Mouse (Mus musculus) MEL (cell line): ENCODE data around the gene Apbb2. TPM values are rescaled to one million over a fixed set of nuclear protein-coding genes. Genes with fewer than 3 reads are reported as not detected.

Source experiments
- DNase-seq: peaks from one replicate; pipeline ENCODE4 v3.0.0; 2011; ENCODE audit warnings: low read depth, low spot score
- H3K27ac ChIP-seq: 2 replicates; pipeline ENCODE4 v1.5.1; 2012; ENCODE audit warnings: low read depth, mild to moderate bottlenecking, control low read depth, low read length, moderate library complexity; ENCODE audit not compliant: control insufficient read depth
- H3K27me3 ChIP-seq, 2 experiments: fragments of 150-350 bp in 1 of 2; sonication (generic) in 1 of 2; 2 replicates each; pipeline ENCODE4 v1.6.1; 2012; ENCODE audit warnings: low read length in 2 of 2, mild to moderate bottlenecking in 2 of 2, improper control_type of control experiment in 1 of 2, moderate library complexity in 1 of 2; ENCODE audit not compliant: insufficient read depth in 2 of 2, control insufficient read depth in 1 of 2
- H3K36me3 ChIP-seq, 2 experiments: 2 replicates each; pipeline ENCODE4 v1.6.1; 2012 to 2014; ENCODE audit warnings: low read length in 2 of 2, improper control_type of control experiment in 1 of 2, inconsistent platforms in 1 of 2, mild to moderate bottlenecking in 1 of 2; ENCODE audit not compliant: insufficient read depth in 2 of 2, control insufficient read depth in 1 of 2
- H3K4me1 ChIP-seq, 2 experiments: fragments of 150-350 bp in 1 of 2; sonication (generic) in 1 of 2; 2 replicates each; pipeline ENCODE4 v1.6.1; 2012; ENCODE audit warnings: low read length in 2 of 2, improper control_type of control experiment in 1 of 2, mild to moderate bottlenecking in 1 of 2; ENCODE audit not compliant: insufficient read depth in 2 of 2, control insufficient read depth in 1 of 2
- H3K4me3 ChIP-seq, 2 experiments: fragments of 150-350 bp in 1 of 2; sonication (generic) in 1 of 2; 2 replicates each; pipeline ENCODE4 v1.5.1; 2012; ENCODE audit warnings: low read depth in 2 of 2, low read length in 2 of 2, mild to moderate bottlenecking in 2 of 2, moderate library complexity in 2 of 2, control low read depth in 1 of 2, improper control_type of control experiment in 1 of 2; ENCODE audit not compliant: control insufficient read depth in 1 of 2, insufficient read depth in 1 of 2
- H3K79me2 ChIP-seq: 2 replicates; pipeline ENCODE4 v1.6.1; 2012; ENCODE audit warnings: mild to moderate bottlenecking, low read length, moderate library complexity; ENCODE audit not compliant: control insufficient read depth, poor library complexity, insufficient read depth
- H3K9ac ChIP-seq: 2 replicates; pipeline ENCODE4 v1.6.1; 2012; ENCODE audit warnings: low read depth, mild to moderate bottlenecking, control low read depth, low read length, moderate library complexity; ENCODE audit not compliant: control insufficient read depth, poor library complexity, severe bottlenecking
- H3K9me3 ChIP-seq: fragments of 150-350 bp; sonication (generic); replicated peaks from 2 replicates; pipeline ENCODE4 v1.6.1; 2012; ENCODE audit warnings: mild to moderate bottlenecking, low read length, improper control_type of control experiment, moderate library complexity; ENCODE audit not compliant: insufficient read depth
- BHLHE40 ChIP-seq: IDR thresholded peaks from 2 replicates; pipeline ENCODE4 v1.6.1; 2012; ENCODE audit warnings: low read depth, mild to moderate bottlenecking, inconsistent platforms, low read length, improper control_type of control experiment, borderline replicate concordance
- ELF1 ChIP-seq: IDR thresholded peaks from 2 replicates; pipeline ENCODE4 v1.6.1; 2014; ENCODE audit warnings: low read depth, mild to moderate bottlenecking, inconsistent platforms, low read length, improper control_type of control experiment, moderate library complexity
- GATA1 ChIP-seq: IDR thresholded peaks from 2 replicates; pipeline ENCODE4 v1.6.1; 2011; ENCODE audit warnings: low read depth, low read length, improper control_type of control experiment
- HCFC1 ChIP-seq: IDR thresholded peaks from 2 replicates; pipeline ENCODE4 v1.6.1; 2012; ENCODE audit warnings: low read depth, mild to moderate bottlenecking, inconsistent platforms, low read length, improper control_type of control experiment, moderate library complexity
- JUND ChIP-seq: IDR thresholded peaks from 2 replicates; pipeline ENCODE4 v1.6.1; 2011; ENCODE audit warnings: low read depth, mild to moderate bottlenecking, improper control_type of control experiment, low read length
- MAZ ChIP-seq: IDR thresholded peaks from 2 replicates; pipeline ENCODE4 v1.6.1; 2012; ENCODE audit warnings: low read depth, mild to moderate bottlenecking, inconsistent platforms, low read length, improper control_type of control experiment
- MEF2A ChIP-seq: IDR thresholded peaks from 2 replicates; pipeline ENCODE4 v1.6.1; 2014; ENCODE audit warnings: low read depth, mild to moderate bottlenecking, inconsistent platforms, low read length, improper control_type of control experiment; ENCODE audit not compliant: poor library complexity, insufficient replicate concordance, severe bottlenecking; ENCODE audit errors: extremely low read depth
- NRF1 ChIP-seq: IDR thresholded peaks from 2 replicates; pipeline ENCODE4 v1.6.1; 2014; ENCODE audit warnings: low read depth, mild to moderate bottlenecking, inconsistent platforms, low read length, improper control_type of control experiment, moderate library complexity; ENCODE audit not compliant: poor library complexity, insufficient read depth, severe bottlenecking
- POLR2AphosphoS5 ChIP-seq: IDR thresholded peaks from 2 replicates; pipeline ENCODE4 v1.6.1; 2012; ENCODE audit warnings: low read depth, borderline replicate concordance, mild to moderate bottlenecking, inconsistent platforms, low read length, moderate library complexity, mixed read lengths
- SMC3 ChIP-seq: IDR thresholded peaks from 2 replicates; pipeline ENCODE4 v1.6.1; 2011; ENCODE audit warnings: low read depth, low read length, improper control_type of control experiment
- TAL1 ChIP-seq: IDR thresholded peaks from 2 replicates; pipeline ENCODE4 v1.6.1; 2012; ENCODE audit warnings: mild to moderate bottlenecking, inconsistent platforms, low read length, moderate library complexity, mixed read lengths
- TBP ChIP-seq: IDR thresholded peaks from 2 replicates; pipeline ENCODE4 v1.8.0; 2011; ENCODE audit warnings: low read depth, low read length, improper control_type of control experiment
- TCF12 ChIP-seq: IDR thresholded peaks from 2 replicates; pipeline ENCODE4 v1.6.1; 2014; ENCODE audit warnings: low read depth, mild to moderate bottlenecking, inconsistent platforms, low read length, improper control_type of control experiment, moderate library complexity
- UBTF ChIP-seq: IDR thresholded peaks from 2 replicates; pipeline ENCODE4 v1.6.1; 2012; ENCODE audit warnings: low read depth, mild to moderate bottlenecking, inconsistent platforms, low read length, improper control_type of control experiment, moderate library complexity, borderline replicate concordance; ENCODE audit not compliant: insufficient read depth
- USF1 ChIP-seq: IDR thresholded peaks from 2 replicates; pipeline ENCODE4 v1.6.1; 2014; ENCODE audit warnings: low read depth, mild to moderate bottlenecking, inconsistent platforms, low read length, improper control_type of control experiment, moderate library complexity
- USF2 ChIP-seq, 2 experiments: IDR thresholded peaks; 2 replicates each; pipeline ENCODE4 v1.6.1; 2011 to 2012; ENCODE audit warnings: improper control_type of control experiment in 2 of 2, low read length in 2 of 2, borderline replicate concordance in 1 of 2, inconsistent platforms in 1 of 2, low read depth in 1 of 2, mild to moderate bottlenecking in 1 of 2; ENCODE audit not compliant: insufficient read depth in 1 of 2
- ZNF384 ChIP-seq: IDR thresholded peaks from 2 replicates; pipeline ENCODE4 v1.6.1; 2012; ENCODE audit warnings: low read depth, mild to moderate bottlenecking, inconsistent platforms, low read length, improper control_type of control experiment
- polyA plus RNA-seq, 2 experiments: library from polyadenylated mRNA; stranded (reverse) in 1 of 2; unstranded in 1 of 2; fragments of >175 nt in 1 of 2; fragments of >200 nt in 1 of 2; gene quantifications; 2 replicates each; pipeline versions ENCODE4 v1.2.1 to v1.2.4; 2012; ENCODE audit warnings: low replicate concordance in 2 of 2, low read depth in 1 of 2; ENCODE audit not compliant: insufficient read length in 2 of 2, insufficient read depth in 1 of 2, missing spikeins in 1 of 2
- total RNA-seq: library from RNA; depleted of rRNA; stranded (reverse); fragments of 300-350 nt; gene quantifications from 2 replicates; pipeline ENCODE4 v1.2.3, GENCODE M21; 2012

Apbb2 gene
- total and polyA plus RNA-seq, 3 experiments: not detected

DNA sequence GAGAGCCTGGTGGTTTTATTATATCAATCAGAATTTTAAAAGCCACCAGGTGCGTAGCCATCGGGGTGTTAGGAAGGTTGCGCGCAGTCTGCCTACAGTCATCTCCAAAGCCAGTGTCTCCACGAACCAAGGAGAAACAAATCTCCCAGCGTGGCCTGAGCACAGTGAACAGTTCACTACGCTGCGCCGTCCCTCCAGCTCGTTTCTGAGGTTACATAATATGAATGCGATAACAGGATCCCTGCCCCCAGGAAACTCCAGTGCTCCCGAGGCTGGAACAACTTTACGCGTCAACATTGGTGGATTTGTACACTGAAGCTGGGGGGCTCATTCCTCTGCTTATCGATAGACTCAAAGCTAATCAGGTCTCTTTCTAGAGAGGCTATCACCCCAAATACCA lies 197.4 kb downstream of the Apbb2 start:
- H3K27ac ChIP-seq: no peak overlapping the region
- H3K9ac ChIP-seq: no peak overlapping the region
- H3K79me2 ChIP-seq: no peaks in the 10 kb centered on the region
- H3K27me3 ChIP-seq: no peaks in the 10 kb centered on the region
- H3K9me3 ChIP-seq: no peaks in the 10 kb centered on the region
- no peaks in the 10 kb centered on the region for H3K36me3 ChIP-seq
- no peak for TF ChIP-seq HCFC1
- TF ChIP-seq GATA1: no peak
- no peak for TF ChIP-seq USF2 (IDR thresholded peaks at IDR 0.05; ENCODE audit: borderline replicate concordance in 1 of 2, insufficient read depth in 1 of 2, low read depth in 1 of 2, low read length in 2 of 2)
- TF ChIP-seq ELF1: no peak
- no peak for TF ChIP-seq TBP
- TF ChIP-seq ZNF384: no peak
- TF ChIP-seq TCF12: no peak
- TF ChIP-seq UBTF: no peak
- no peak for TF ChIP-seq SMC3
- no peak for TF ChIP-seq TAL1
- no peak for TF ChIP-seq MEF2A
- TF ChIP-seq NRF1: no peak
- TF ChIP-seq MAZ: no peak
- TF ChIP-seq USF1: no peak
- no peak for TF ChIP-seq JUND
- no peak for DNase-seq
- no peaks in the 10 kb centered on the region for H3K4me1 ChIP-seq
- H3K4me3 ChIP-seq: no peak overlapping the region

DNA sequence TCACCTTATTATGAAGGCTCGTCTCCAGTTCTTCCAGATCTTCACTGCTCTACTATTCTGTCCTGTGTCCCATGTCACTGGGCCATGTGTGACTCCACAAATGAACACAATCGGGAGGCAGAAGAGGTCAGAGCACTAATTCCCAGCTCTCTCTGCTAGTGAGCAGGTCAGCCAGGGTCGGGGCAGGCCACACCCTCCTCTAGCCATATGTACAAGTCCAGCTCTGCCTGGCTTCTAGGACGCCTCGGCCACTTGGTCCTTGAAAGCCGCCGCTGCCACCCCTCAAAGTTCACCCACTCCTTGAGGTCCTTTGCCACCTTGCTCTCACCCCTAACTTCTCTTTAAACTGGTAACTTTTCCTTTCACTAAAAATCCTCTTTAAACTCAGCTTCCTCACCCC lies 198.6 kb downstream of the Apbb2 start:
- Histone ChIP-seq H3K9me3 (no peaks in the 10 kb centered on the region), H3K4me3 (no peak overlapping the region), H3K36me3 (no peaks in the 10 kb centered on the region), H3K4me1 (no peaks in the 10 kb centered on the region), H3K27me3 (no peaks in the 10 kb centered on the region), H3K27ac (no peak overlapping the region), H3K9ac (no peak overlapping the region), H3K79me2 (no peaks in the 10 kb centered on the region)
- TF ChIP-seq JUND (no peak), BHLHE40 (no peak), POLR2AphosphoS5 (no peak)
- DNase-seq: no peak
